Mouse (Mus musculus): ENCODE data around the gene Rhbdf1. TPM values are rescaled to one million over a fixed set of nuclear protein-coding genes. Genes with fewer than 3 reads are reported as not detected.

The Rhbdf1 gene
- 10 to 100 TPM; 30.1 to 67.3 TPM for polyA plus RNA-seq (2012; fragmentation: generic; extraction: Trizol)

GRCm38 (mm10) chr11:32221951-32222409, at the start of gene Rhbdf1:
Gene Rhbdf1, minus strand, starts transcription at chr11:32222300.

GRCm38 (mm10) chr11:32267188-32267884, 45.2 kb upstream of the Rhbdf1 start, which contains the start of gene Nprl3:
Gene Nprl3, minus strand, starts transcription at chr11:32267707.

GRCm38 (mm10) chr11:32226124-32226871, 4.2 kb upstream of the Rhbdf1 start, which contains the start of gene Mpg:
Gene Mpg, plus strand, starts transcription at chr11:32226505.

GRCm38 (mm10) chr11:32205058-32205873, 16.8 kb downstream of the Rhbdf1 start, which contains the start of gene Snrnp25:
Gene Snrnp25, plus strand, starts transcription at chr11:32205415.

GRCm38 (mm10) chr11:32200075-32200601, 22.0 kb downstream of the Rhbdf1 start, which contains the start of gene Il9r:
Gene Il9r, minus strand, starts transcription at chr11:32200279.

Other genes starting within 250 kb of the Rhbdf1 start
- under 1 TPM in 1 of 2 experiments, not detected in 1; 0.04 TPM for gene Nsg2, start 221.8 kb downstream of the Rhbdf1 start, polyA plus RNA-seq (2012; fragmentation: generic; extraction: Trizol)
- under 1 TPM; 0.02 to 0.06 TPM for gene Il9r, start 22.0 kb downstream of the Rhbdf1 start, polyA plus RNA-seq (2012; fragmentation: generic; extraction: Trizol)
- gene Snrnp25, start 16.9 kb downstream of the Rhbdf1 start, polyA plus RNA-seq (2012; fragmentation: generic; extraction: Trizol) = 100 to 1,000 TPM in 1 of 2 experiments, 10 to 100 TPM in 1; 76.3 to 132 TPM
- gene Mpg, start 4.2 kb upstream of the Rhbdf1 start, polyA plus RNA-seq (2012; fragmentation: generic; extraction: Trizol) = 10 to 100 TPM; 17.6 to 32.0 TPM
- 10 to 100 TPM; 15.6 to 35.0 TPM for gene Nprl3, start 45.4 kb upstream of the Rhbdf1 start, polyA plus RNA-seq (2012; fragmentation: generic; extraction: Trizol)
- gene Hba-x, start 54.1 kb upstream of the Rhbdf1 start, polyA plus RNA-seq (2012; fragmentation: generic; extraction: Trizol) = not detected
- 1 to 10 TPM in 1 of 2 experiments, under 1 TPM in 1; 0.85 to 5.6 TPM for gene Hba-a1, start 61.2 kb upstream of the Rhbdf1 start, polyA plus RNA-seq (2012; fragmentation: generic; extraction: Trizol)
- not detected for gene Hbq1b, start 64.7 kb upstream of the Rhbdf1 start, polyA plus RNA-seq (2012; fragmentation: generic; extraction: Trizol)
- gene Hba-a2, start 74.2 kb upstream of the Rhbdf1 start, polyA plus RNA-seq (2012; fragmentation: generic; extraction: Trizol) = under 1 TPM in 1 of 2 experiments, not detected in 1; 0.39 TPM
- not detected for gene Hbq1a, start 77.8 kb upstream of the Rhbdf1 start, polyA plus RNA-seq (2012; fragmentation: generic; extraction: Trizol)
- 10 to 100 TPM in 1 of 2 experiments, 1 to 10 TPM in 1; 9.7 to 47.5 TPM for gene Sh3pxd2b, start 125.5 kb upstream of the Rhbdf1 start, polyA plus RNA-seq (2012; fragmentation: generic; extraction: Trizol)
- gene Ubtd2, start 233.1 kb upstream of the Rhbdf1 start, polyA plus RNA-seq (2012; fragmentation: generic; extraction: Trizol) = 10 to 100 TPM in 1 of 2 experiments, 1 to 10 TPM in 1; 2.9 to 26.7 TPM

Measured in C3H10T1/2 (cell line).